Mouse (Mus musculus) midbrain, embryonic 16.5 days (tissue): ENCODE results near the gene Stard10. TPM values are rescaled to one million over a fixed set of nuclear protein-coding genes. Genes with fewer than 3 reads are reported as not detected.

ENCODE experiments used
- ATAC-seq: fragments of 200-750 bp; cut with Nextera tagmentation; 2 replicates; pipeline ENCODE4 v1.8.0; 2017; ENCODE audit warnings: moderate TSS enrichment
- H3K27ac ChIP-seq: fragments of 300-500 bp; sonication (generic); 2 replicates; pipeline ENCODE4 v1.5.1; 2014; ENCODE audit warnings: mild to moderate bottlenecking, low read length, mixed read lengths
- H3K27me3 ChIP-seq: fragments of 300-500 bp; sonication (generic); 2 replicates; pipeline ENCODE4 v1.6.1; 2014; ENCODE audit warnings: low read depth, low read length, mixed read lengths; ENCODE audit not compliant: control insufficient read depth, insufficient read depth
- H3K36me3 ChIP-seq: fragments of 300-500 bp; sonication (generic); 2 replicates; pipeline ENCODE4 v1.6.1; 2014; ENCODE audit warnings: mild to moderate bottlenecking, low read length, moderate library complexity, mixed read lengths; ENCODE audit not compliant: control insufficient read depth, insufficient read depth
- H3K4me1 ChIP-seq: fragments of 300-500 bp; sonication (generic); 2 replicates; pipeline ENCODE4 v1.6.1; 2014; ENCODE audit warnings: mild to moderate bottlenecking, low read length, mixed read lengths; ENCODE audit not compliant: control insufficient read depth, insufficient read depth
- H3K4me2 ChIP-seq: fragments of 300-500 bp; sonication (generic); 2 replicates; pipeline ENCODE4 v1.6.1; 2014; ENCODE audit warnings: mild to moderate bottlenecking, low read length, mixed read lengths
- H3K4me3 ChIP-seq: fragments of 300-500 bp; sonication (generic); 2 replicates; pipeline ENCODE4 v1.5.1; 2014; ENCODE audit warnings: low read depth, mild to moderate bottlenecking, low read length, moderate library complexity, mixed read lengths
- H3K9ac ChIP-seq: fragments of 300-500 bp; sonication (generic); 2 replicates; pipeline ENCODE4 v1.6.1; 2014; ENCODE audit warnings: low read depth, low read length, mixed read lengths
- H3K9me3 ChIP-seq: fragments of 300-500 bp; sonication (generic); replicated peaks from 2 replicates; pipeline ENCODE4 v1.6.1; 2014; ENCODE audit warnings: mild to moderate bottlenecking, low read length, mixed read lengths; ENCODE audit not compliant: control insufficient read depth, poor library complexity, severe bottlenecking
- whole genome bisulfite sequencing: fragments of 180-500 bp; shearing (Covaris S2); extraction: QIAGEN DNeasy Blood & Tissue Kit; methylation state at CpG from one replicate; pipeline ENCODE4 v1.1.7; 2014; 5-methylcytosine and 5-hydroxymethylcytosine counted together
- polyA plus RNA-seq: library from polyadenylated mRNA; unstranded; fragments of >200 nt; fragmentation: Nextera tagmentation; extraction: Ambion mirVana; gene quantifications from 2 replicates; pipeline ENCODE4 v1.2.1, GENCODE M21; 2015

Gene Stard10
- polyA plus RNA-seq, 1 experiment from 2014 or later: 8.3 TPM

DNA sequence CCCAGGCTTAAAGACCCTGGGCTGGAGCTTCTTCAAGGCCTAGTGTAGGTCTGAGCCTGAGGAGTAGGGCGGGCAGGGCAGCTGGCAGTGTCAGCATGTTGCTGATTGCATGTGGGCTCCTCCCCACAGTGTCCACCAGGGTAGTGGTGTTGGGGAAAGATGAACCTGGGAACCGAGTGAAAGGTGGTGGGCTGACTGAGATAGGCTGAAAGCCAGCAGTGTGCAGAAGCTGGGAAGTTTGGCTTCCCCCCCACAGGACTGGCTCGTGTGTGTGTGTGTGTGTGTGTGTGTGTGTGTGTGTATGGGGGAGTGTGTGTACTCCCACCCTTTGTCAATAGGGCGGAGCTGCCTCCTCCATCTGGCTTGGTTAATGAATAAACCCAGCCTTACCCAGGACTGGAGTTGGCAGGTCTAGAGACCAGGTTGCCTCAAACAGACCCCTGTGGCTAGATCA is 6.3 kb downstream of the Stard10 start:
- WGBS: 70% methylated on average over 4 of the region's 4 CpGs
- Histone ChIP-seq H3K4me2 (no peak overlapping the region), H3K36me3 (no peaks in the 10 kb centered on the region), H3K27me3 (no peaks in the 10 kb centered on the region), H3K4me3 (no peak overlapping the region), H3K27ac (no peak overlapping the region), H3K9me3 (no peaks in the 10 kb centered on the region), H3K9ac (no peak overlapping the region), H3K4me1 (peaks cover 14% of the 10 kb centered on the region)
- no peak for ATAC-seq

DNA sequence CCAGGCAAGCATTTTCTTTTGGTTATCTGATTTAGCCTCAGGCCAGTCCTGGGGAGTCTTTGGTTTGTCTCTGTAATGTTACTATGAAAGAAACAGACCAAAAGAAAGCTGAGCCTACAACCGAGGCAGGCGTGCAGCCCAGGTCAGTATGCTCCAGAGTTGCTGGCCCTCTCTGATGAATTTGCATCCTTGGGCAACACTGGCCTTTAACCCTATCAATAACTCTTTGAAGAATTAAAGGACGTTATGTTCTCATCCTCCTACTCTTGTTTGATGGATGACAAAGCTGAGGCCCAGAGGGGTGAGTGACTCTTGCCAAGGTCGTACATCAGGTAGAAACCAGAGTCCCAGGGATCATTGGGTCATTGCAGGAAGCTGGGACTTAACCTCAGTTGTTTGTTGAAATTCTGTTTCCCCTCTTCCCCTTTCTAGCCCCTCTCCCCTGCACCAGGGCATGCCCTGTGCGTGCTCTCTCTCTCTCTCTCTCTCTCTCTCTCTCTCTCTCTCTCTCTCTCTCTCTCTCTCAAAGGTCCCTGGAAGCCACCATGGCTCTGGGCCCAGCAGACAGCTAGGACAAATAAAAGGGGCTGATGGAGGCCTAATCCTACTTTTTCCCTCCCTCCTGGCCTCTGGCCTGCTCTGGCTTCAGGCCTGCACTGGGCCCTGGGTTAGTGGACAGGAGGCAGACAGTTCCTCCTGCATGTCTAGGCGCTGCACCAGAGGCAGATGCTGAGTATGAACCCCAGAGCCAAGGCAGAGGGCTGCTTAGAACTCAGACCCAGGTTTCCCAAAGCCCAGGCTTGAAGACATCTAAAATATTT is 7.5 kb downstream of the Stard10 start:
- ATAC-seq: no peak
- no peak overlapping the region for H3K27ac ChIP-seq

DNA sequence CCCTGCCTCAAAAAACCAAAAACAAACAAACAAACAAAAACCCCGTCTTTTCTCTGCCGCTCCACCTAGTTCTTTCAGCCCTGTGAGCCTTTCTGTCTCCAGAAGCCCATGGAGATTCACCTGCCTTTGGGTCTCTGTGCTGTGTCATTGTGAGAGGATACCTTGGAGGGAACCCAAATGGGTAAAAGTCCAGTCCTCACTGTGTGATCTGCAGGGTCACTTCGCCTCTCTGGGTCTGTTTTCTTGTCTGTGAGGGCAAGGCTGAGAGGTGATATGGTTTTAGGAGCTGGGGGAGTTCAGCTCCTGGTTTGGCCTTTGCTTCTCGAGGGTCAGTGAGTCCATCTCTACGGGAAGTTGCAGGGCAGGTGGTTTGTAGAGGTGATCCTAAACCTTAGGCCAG is 9.1 kb downstream of the Stard10 start:
- Histone ChIP-seq H3K4me2 (no peak overlapping the region), H3K9ac (no peak overlapping the region), H3K27ac (no peak overlapping the region), H3K27me3 (no peaks in the 10 kb centered on the region), H3K4me1 (peaks cover 20% of the 10 kb centered on the region), H3K9me3 (no peaks in the 10 kb centered on the region), H3K4me3 (no peak overlapping the region), H3K36me3 (no peaks in the 10 kb centered on the region)
- ATAC-seq: no peak
- 87% methylated on average over 5 of the region's 5 CpGs for WGBS

More for the DNA sequence above, 7.5 kb downstream of the Stard10 start:
- WGBS: 63% methylated on average over 6 of the region's 6 CpGs
- Histone ChIP-seq H3K9ac (no peak overlapping the region), H3K4me3 (no peak overlapping the region), H3K4me1 (peaks cover 23% of the 10 kb centered on the region), H3K9me3 (no peaks in the 10 kb centered on the region), H3K4me2 (no peak overlapping the region), H3K27me3 (no peaks in the 10 kb centered on the region), H3K36me3 (no peaks in the 10 kb centered on the region)

DNA sequence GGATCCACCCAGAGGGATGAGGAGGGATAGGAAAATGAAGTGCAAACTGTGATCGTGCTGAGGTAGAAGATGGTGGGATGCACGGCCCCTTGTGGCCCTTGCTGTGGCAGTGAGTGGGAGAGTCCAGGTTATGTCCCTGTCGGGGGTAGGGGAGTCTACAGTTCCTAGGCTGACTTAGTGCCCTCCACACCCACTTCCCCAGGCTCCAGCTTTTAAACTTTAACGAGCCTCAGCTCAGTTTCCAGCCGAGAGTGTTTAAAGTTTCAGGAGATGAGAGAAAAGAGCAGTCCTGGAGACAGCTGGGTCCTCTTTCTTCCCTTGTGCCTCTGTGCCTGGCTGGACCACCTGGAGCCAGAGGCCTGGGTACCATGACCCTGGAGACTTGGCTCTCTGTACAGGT is 10.4 kb downstream of the Stard10 start:
- peaks cover 15% of the 10 kb centered on the region for H3K4me1 ChIP-seq

DNA sequence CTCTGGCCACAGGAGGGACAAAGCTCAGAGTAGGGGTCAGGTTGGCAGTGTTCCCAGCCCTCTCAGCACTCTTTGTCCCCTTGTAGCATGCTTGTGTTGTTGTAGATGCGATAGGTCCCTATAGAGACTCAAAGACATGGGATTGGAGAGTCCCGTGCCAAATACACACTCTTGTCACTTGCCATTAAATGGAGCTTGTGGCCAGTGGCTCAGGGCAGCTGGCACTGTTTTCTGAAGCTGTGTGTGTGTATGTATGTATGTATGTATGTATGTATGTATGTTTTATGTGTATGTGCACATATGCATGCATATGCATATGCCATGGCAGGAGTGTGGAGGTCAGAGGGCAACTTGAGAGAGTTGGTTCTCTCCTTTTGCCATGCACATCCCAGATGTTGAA is 10.9 kb downstream of the Stard10 start:
- Histone ChIP-seq H3K4me1 (peaks cover 13% of the 10 kb centered on the region), H3K36me3 (no peaks in the 10 kb centered on the region), H3K27me3 (no peaks in the 10 kb centered on the region), H3K9me3 (no peaks in the 10 kb centered on the region), H3K9ac (no peak overlapping the region), H3K4me3 (no peak overlapping the region), H3K27ac (no peak overlapping the region), H3K4me2 (no peak overlapping the region)
- no peak for ATAC-seq
- WGBS: 77% methylated on average over 2 of the region's 2 CpGs

More for the DNA sequence above, 10.4 kb downstream of the Stard10 start:
- Histone ChIP-seq H3K9ac (no peak overlapping the region), H3K27ac (no peak overlapping the region), H3K4me3 (no peak overlapping the region), H3K9me3 (no peaks in the 10 kb centered on the region), H3K36me3 (no peaks in the 10 kb centered on the region), H3K27me3 (no peaks in the 10 kb centered on the region), H3K4me2 (no peak overlapping the region)
- no peak for ATAC-seq
- WGBS: 62% methylated on average over 5 of the region's 5 CpGs

DNA sequence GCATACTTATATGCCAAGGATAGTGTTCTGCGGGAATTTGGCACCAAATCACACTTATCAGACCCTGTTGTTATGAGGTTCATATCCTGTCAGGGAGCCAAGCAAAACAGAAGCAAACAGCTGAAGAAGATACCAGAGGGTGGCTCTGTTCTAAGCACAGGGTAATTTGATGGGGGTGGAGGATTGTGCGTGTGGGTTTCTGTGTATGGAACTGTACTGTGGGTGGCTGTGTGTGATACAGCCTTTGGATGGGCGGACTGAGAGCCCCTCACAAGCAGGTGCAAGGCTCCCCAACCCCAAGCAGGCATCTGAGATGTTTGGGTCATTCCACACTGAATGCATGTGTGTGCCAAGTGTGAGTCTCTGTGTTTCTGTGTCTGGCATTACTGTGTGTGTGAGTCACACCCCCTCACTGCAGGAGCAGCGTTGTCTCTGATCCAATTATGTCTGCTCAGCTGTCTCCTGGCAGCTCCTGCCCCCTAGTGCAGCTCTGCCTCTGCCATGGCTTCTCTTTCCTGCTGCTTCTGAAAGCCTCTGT is 11.8 kb downstream of the Stard10 start:
- peaks cover 11% of the 10 kb centered on the region for H3K4me1 ChIP-seq
- H3K27me3 ChIP-seq: no peaks in the 10 kb centered on the region
- H3K4me2 ChIP-seq: no peak overlapping the region
- no peak overlapping the region for H3K4me3 ChIP-seq
- H3K36me3 ChIP-seq: no peaks in the 10 kb centered on the region
- no peak overlapping the region for H3K9ac ChIP-seq
- WGBS: 58% methylated on average over 4 of the region's 4 CpGs
- no peak overlapping the region for H3K27ac ChIP-seq
- H3K9me3 ChIP-seq: no peaks in the 10 kb centered on the region
- peak; percentile 50 for ATAC-seq

DNA sequence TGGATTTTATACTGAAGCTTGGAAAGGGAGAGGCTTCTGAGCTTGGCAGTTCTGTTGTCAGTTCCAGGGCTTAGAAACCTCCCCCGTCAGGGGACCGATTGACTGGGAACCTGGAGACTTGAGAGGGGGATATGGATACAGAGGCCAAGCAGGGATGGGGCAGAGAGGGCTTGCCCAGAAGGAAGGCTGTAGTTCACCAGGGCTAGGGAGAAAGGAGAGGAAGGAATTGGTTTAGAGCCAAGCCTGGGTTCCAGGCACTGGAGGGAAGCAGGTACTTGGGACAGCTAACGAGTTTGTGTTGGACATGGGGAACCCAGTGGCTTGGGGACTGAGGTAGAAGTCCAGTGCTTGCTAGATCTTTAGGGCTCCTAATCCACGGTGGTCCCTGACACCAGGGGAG is 12.7 kb downstream of the Stard10 start:
- Histone ChIP-seq H3K4me2 (no peak overlapping the region), H3K27me3 (no peaks in the 10 kb centered on the region), H3K9me3 (no peaks in the 10 kb centered on the region), H3K4me1 (peaks cover 11% of the 10 kb centered on the region), H3K9ac (no peak overlapping the region), H3K36me3 (no peaks in the 10 kb centered on the region), H3K4me3 (no peak overlapping the region), H3K27ac (no peak overlapping the region)
- ATAC-seq: no peak
- WGBS: 67% methylated on average over 4 of the region's 4 CpGs

DNA sequence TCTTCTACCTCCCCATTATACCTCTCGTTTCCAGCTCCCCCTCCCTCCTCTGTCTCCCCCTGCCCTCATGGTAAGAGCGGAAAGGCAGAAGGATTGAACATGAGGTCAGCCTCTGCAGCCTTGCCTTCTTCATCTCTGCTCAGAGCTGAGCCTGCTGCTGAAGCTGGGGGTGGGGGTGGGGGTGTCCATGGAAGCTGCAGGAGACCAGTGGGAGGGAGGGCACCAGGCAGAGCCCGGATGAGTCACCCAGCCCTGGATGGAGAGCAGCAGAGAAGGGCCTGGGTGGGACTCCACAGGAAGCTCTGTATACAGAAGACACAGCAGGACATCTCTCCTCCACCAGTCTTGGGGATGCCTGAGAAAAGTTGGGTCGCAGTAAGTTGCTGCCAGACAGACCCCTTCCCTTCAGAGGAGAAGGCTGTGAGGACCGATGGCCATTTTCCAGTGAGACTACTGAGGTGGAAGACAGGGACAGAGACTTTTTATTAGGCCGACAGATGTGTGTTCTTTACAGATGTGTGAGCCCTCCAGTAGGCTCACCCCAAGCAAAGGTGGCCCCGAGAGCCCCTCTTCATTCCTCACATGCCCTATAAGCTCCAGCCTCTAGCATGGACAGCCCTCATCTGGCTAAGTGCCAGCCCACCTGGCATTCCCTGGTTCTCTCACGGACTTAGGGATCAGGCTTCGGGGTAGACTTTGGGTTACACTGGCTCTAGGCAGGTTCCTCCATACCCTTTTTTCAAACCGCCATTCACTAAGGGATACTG is 13.4 kb downstream of the Stard10 start:
- no peak overlapping the region for H3K4me2 ChIP-seq
- H3K9me3 ChIP-seq: no peaks in the 10 kb centered on the region
- 74% methylated on average over 10 of the region's 10 CpGs for WGBS
- no peak overlapping the region for H3K27ac ChIP-seq
- peaks cover 11% of the 10 kb centered on the region for H3K4me1 ChIP-seq
- no peak overlapping the region for H3K4me3 ChIP-seq
- H3K36me3 ChIP-seq: no peaks in the 10 kb centered on the region
- no peaks in the 10 kb centered on the region for H3K27me3 ChIP-seq
- no peak for ATAC-seq
- H3K9ac ChIP-seq: no peak overlapping the region

DNA sequence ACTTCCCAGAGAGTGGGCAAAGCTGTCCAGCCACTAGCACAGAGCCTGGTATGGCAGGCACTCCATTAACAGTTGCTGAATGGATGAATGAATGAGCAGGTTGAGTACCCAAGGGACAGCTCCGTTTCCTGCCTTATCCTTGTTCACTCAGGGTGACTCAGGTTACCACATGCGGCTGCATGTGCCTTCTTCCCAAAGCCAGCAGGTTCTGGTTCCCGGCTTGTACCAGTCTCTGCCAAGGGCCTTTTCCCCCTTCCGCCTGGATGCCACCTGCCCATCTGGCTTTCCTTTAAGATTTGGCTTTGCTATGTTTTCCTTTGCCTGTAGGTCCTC is 13.9 kb downstream of the Stard10 start:
- H3K4me2 ChIP-seq: no peak overlapping the region

More for the DNA sequence above, 13.9 kb downstream of the Stard10 start:
- ATAC-seq: no peak
- no peaks in the 10 kb centered on the region for H3K9me3 ChIP-seq
- H3K27me3 ChIP-seq: no peaks in the 10 kb centered on the region
- no peak overlapping the region for H3K27ac ChIP-seq
- WGBS: 85% methylated on average over 4 of the region's 4 CpGs
- no peaks in the 10 kb centered on the region for H3K36me3 ChIP-seq
- H3K9ac ChIP-seq: no peak overlapping the region
- no peak overlapping the region for H3K4me3 ChIP-seq
- peaks cover 11% of the 10 kb centered on the region for H3K4me1 ChIP-seq
